16 mouse cellular contexts compared by ENCODE assay signal in the genomic region with DNA sequence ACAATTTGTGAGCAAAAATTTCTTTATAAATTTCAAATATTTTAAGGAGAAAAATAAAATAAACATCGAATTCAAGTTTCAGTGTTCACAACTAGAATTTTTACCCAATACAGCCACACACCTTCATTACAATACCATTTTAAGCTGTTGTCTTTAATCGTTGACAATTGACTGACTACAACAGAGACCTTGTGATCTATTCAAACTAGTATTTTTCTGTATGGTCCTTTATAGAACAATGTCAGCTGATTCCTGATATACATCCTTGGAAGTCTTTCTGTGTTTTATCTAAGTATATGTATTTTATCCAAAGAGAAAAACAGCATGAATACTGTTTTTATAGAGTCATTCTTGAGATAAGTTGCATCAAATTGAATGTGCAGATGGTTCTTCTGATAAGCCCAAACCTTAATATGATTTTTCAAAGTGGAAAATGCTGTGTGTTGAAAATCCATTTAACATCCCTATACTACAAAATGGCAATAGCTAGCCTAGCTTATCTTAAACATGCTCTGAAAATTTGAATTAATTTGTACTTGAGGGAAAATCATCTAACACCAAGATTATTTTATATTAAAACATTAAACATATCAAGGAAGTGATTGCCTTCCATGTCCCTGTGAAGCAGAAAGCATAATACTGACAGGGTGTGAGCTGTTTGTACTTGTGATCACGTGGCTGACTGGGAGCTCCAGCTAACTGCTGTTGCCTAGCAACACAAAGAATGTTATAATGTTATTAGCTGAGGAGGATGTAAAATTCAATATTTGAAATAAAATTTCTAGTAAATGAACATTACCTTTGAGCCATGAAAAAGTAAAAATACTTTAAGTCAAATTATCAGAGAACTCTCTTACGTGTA. TPM values are rescaled to one million over a fixed set of nuclear protein-coding genes. Genes with fewer than 3 reads are reported as not detected.
"Had no signal": no experiment of that assay in that cellular context is flagged by ENCODE, and none has a peak within 500 bp of the region (broad histone marks: within the 10 kb centered on the region; RNA-seq: fewer than 3 reads in every experiment).

No protein-coding gene starts in this region.

RNA-seq across cellular contexts. Expression of gene Olfr974, which starts 9.1 kb away (rescaled TPM):
- total RNA-seq: layer of hippocampus, adult 8-10 months; layer of hippocampus, postnatal 14 days; left cerebral cortex, adult 18-20 months; left cerebral cortex, postnatal 10 days; left cerebral cortex, postnatal 4 days; liver, adult 2 months; megakaryocyte-erythroid progenitor cell, adult 5-6 weeks; monocyte, adult 5-6 weeks had no signal
- polyA plus RNA-seq: kidney, adult 2 months; kidney, embryonic 15.5 days; large intestine, adult 2 months; limb, embryonic 13.5 days; liver, adult 2 months; liver, embryonic 14.5 days; lung, embryonic 16.5 days; neural tube, embryonic 12.5 days; small intestine, adult 2 months had no signal

RNA-seq across cellular contexts. Expression of gene Olfr229, which starts 21.1 kb away (rescaled TPM):
- total RNA-seq: layer of hippocampus, adult 8-10 months; layer of hippocampus, postnatal 14 days; left cerebral cortex, adult 18-20 months; left cerebral cortex, postnatal 10 days; left cerebral cortex, postnatal 4 days; liver, adult 2 months; megakaryocyte-erythroid progenitor cell, adult 5-6 weeks; monocyte, adult 5-6 weeks had no signal
- polyA plus RNA-seq: kidney, adult 2 months; kidney, embryonic 15.5 days; large intestine, adult 2 months; limb, embryonic 13.5 days; liver, adult 2 months; liver, embryonic 14.5 days; lung, embryonic 16.5 days; neural tube, embryonic 12.5 days; small intestine, adult 2 months had no signal

RNA-seq across cellular contexts. Expression of gene Olfr975, which starts 23.6 kb away (rescaled TPM):
- total RNA-seq: layer of hippocampus, adult 8-10 months; layer of hippocampus, postnatal 14 days; left cerebral cortex, adult 18-20 months; left cerebral cortex, postnatal 10 days; liver, adult 2 months; megakaryocyte-erythroid progenitor cell, adult 5-6 weeks; monocyte, adult 5-6 weeks had no signal
- polyA plus RNA-seq: kidney, adult 2 months; kidney, embryonic 15.5 days; large intestine, adult 2 months; limb, embryonic 13.5 days; liver, adult 2 months; liver, embryonic 14.5 days; lung, embryonic 16.5 days; neural tube, embryonic 12.5 days; small intestine, adult 2 months had no signal

RNA-seq across cellular contexts. Expression of gene Olfr976, which starts 32.7 kb away (rescaled TPM):
- total RNA-seq: layer of hippocampus, adult 8-10 months; layer of hippocampus, postnatal 14 days; left cerebral cortex, adult 18-20 months; left cerebral cortex, postnatal 10 days; left cerebral cortex, postnatal 4 days; liver, adult 2 months; megakaryocyte-erythroid progenitor cell, adult 5-6 weeks; monocyte, adult 5-6 weeks had no signal
- polyA plus RNA-seq: kidney, adult 2 months; kidney, embryonic 15.5 days; large intestine, adult 2 months; limb, embryonic 13.5 days; liver, adult 2 months; liver, embryonic 14.5 days; lung, embryonic 16.5 days; neural tube, embryonic 12.5 days; small intestine, adult 2 months had no signal
